ENCODE assay signal across 9 mouse cellular contexts in genomic region chr11:103840834-103841233, GRCm38 (mm10).
DNase-seq lines count a peak whose midpoint lies in the region; ATAC-seq and TF ChIP-seq lines count a peak whose summit lies in the region.
"Had no signal": no experiment of that assay in that cellular context is flagged by ENCODE, and none has a peak within 500 bp of the region (broad histone marks: within the 10 kb centered on the region; RNA-seq: fewer than 3 reads in every experiment).

No protein-coding gene starts in this region.

- peaks cover 30% of the 10 kb centered on the region for H3K4me1 ChIP-seq in forebrain, embryonic 10.5 days
- H3K4me1 ChIP-seq in intestine, postnatal 0 days (replicated peaks; ENCODE audit: control insufficient read depth, insufficient read depth, low read length), result no peaks in the 10 kb centered on the region
- H3K4me1 ChIP-seq: heart, embryonic 15.5 days had no signal

- WGBS in forebrain, embryonic 10.5 days, result under 1% methylated on average over 11 of the region's 11 CpGs
- 48% methylated on average over 11 of the region's 11 CpGs for WGBS in intestine, postnatal 0 days

- ATAC-seq in intestine, postnatal 0 days, result no peak

- H3K9ac ChIP-seq in intestine, postnatal 0 days (ENCODE audit: low read depth, low read length), result no peak overlapping the region
- H3K9ac ChIP-seq: heart, embryonic 15.5 days had no signal

- H3K36me3 ChIP-seq in forebrain, embryonic 10.5 days (replicated peaks), result peaks cover 22% of the 10 kb centered on the region
- H3K36me3 ChIP-seq in intestine, postnatal 0 days (ENCODE audit: control insufficient read depth, insufficient read depth), result no peaks in the 10 kb centered on the region; the same call in 1 of the 2 replicates
- H3K36me3 ChIP-seq: heart, embryonic 15.5 days had no signal

- H3K27me3 ChIP-seq in forebrain, embryonic 10.5 days (ENCODE audit: poor library complexity, severe bottlenecking), result peaks cover 40% of the 10 kb centered on the region
- H3K27me3 ChIP-seq in intestine, postnatal 0 days (replicated peaks; ENCODE audit: control insufficient read depth, insufficient read depth, low read length), result no peaks in the 10 kb centered on the region
- H3K27me3 ChIP-seq: heart, embryonic 15.5 days had no signal

- peak overlapping the region; percentile 29 for H3K4me3 ChIP-seq in forebrain, embryonic 10.5 days
- H3K4me3 ChIP-seq in intestine, postnatal 0 days (ENCODE audit: low read depth, low read length), result no peak overlapping the region
- H3K4me3 ChIP-seq: heart, embryonic 15.5 days had no signal

- H3K9me3 ChIP-seq in forebrain, embryonic 10.5 days, result 0 out of 2 replicates have a peak, but pooled peaks cover 3% of the 10 kb centered on the region
- H3K9me3 ChIP-seq in intestine, postnatal 0 days (ENCODE audit: control insufficient read depth), result no peaks in the 10 kb centered on the region
- H3K9me3 ChIP-seq: heart, embryonic 15.5 days had no signal

- no peak for TF ChIP-seq CTCF in intestine, postnatal 0 days (IDR thresholded peaks at IDR 0.05; ENCODE audit: low read depth)

- no peak overlapping the region for H3K4me2 ChIP-seq in intestine, postnatal 0 days (replicated peaks; ENCODE audit: low read depth)
- H3K4me2 ChIP-seq: heart, embryonic 15.5 days had no signal

- DNase-seq in right cerebral cortex, postnatal 10 days (ENCODE audit: low spot score in 2 of 2), result peak; percentile 69 to 75
- no peak for DNase-seq in right cerebral cortex, adult 2 months (ENCODE audit: low spot score in 2 of 2)
- DNase-seq in forebrain, embryonic 10.5 days (ENCODE audit: extremely low spot score, low spot score), result peak; percentile 90
- peak; percentile 23 to 36 for DNase-seq in layer of hippocampus, postnatal 36 days
- peak; percentile 64 for DNase-seq in retina, postnatal 1 day
- DNase-seq in heart, adult 18-20 months, result no peak
- DNase-seq in adrenal gland, adult 8-10 months, result no peak

- peak overlapping the region; percentile 88 for H3K27ac ChIP-seq in forebrain, embryonic 10.5 days
- H3K27ac ChIP-seq in intestine, postnatal 0 days (ENCODE audit: low read depth, low read length), result no peak overlapping the region
- H3K27ac ChIP-seq: heart, embryonic 15.5 days had no signal

Comparison
In these comparisons a context has a peak if more than half of its experiments do, and no peak if none do; other contexts are left out.
1. DNase-seq: peak in right cerebral cortex, postnatal 10 days (2 of 2), forebrain, embryonic 10.5 days (single experiment), layer of hippocampus, postnatal 36 days (2 of 2) and retina, postnatal 1 day (single experiment); none in right cerebral cortex, adult 2 months (0 of 2), heart, adult 18-20 months (0 of 2) and adrenal gland, adult 8-10 months (single experiment).